Comparison of ENCODE assay signal across 29 mouse cellular contexts in genomic region chr16:55952771-55953170, GRCm38 (mm10). TPM values are rescaled to one million over a fixed set of nuclear protein-coding genes. Genes with fewer than 3 reads are reported as not detected.
DNase-seq lines count a peak whose midpoint lies in the region; ATAC-seq lines count a peak whose summit lies in the region.
"Had no signal": no experiment of that assay in that cellular context is flagged by ENCODE, and none has a peak within 500 bp of the region (broad histone marks: within the 10 kb centered on the region; RNA-seq: fewer than 3 reads in every experiment).

No protein-coding gene starts in this region.

- no peaks in the 10 kb centered on the region for H3K36me3 ChIP-seq in liver, embryonic 16.5 days (ENCODE audit: control insufficient read depth, insufficient read depth)
- no peaks in the 10 kb centered on the region for H3K36me3 ChIP-seq in liver, embryonic 12.5 days
- H3K36me3 ChIP-seq: embryonic facial prominence, embryonic 12.5 days; forebrain, embryonic 10.5 days; forebrain, embryonic 15.5 days; hindbrain, embryonic 12.5 days; limb, embryonic 10.5 days; limb, embryonic 15.5 days had no signal

- no peak overlapping the region for H3K27ac ChIP-seq in liver, embryonic 16.5 days (ENCODE audit: low read length)
- no peak overlapping the region for H3K27ac ChIP-seq in liver, embryonic 12.5 days
- H3K27ac ChIP-seq: embryonic facial prominence, embryonic 12.5 days; forebrain, embryonic 10.5 days; forebrain, embryonic 15.5 days; gastrocnemius, adult 2 months; hindbrain, embryonic 12.5 days; hindbrain, postnatal 0 days; limb, embryonic 10.5 days; limb, embryonic 15.5 days; liver, embryonic 14.5 days had no signal

- no peak overlapping the region for H3K4me3 ChIP-seq in liver, embryonic 16.5 days (ENCODE audit: low read depth, low read length)
- H3K4me3 ChIP-seq in liver, embryonic 12.5 days: no peak overlapping the region
- H3K4me3 ChIP-seq: embryonic facial prominence, embryonic 12.5 days; forebrain, embryonic 10.5 days; forebrain, embryonic 15.5 days; gastrocnemius, adult 2 months; hindbrain, embryonic 12.5 days; limb, embryonic 10.5 days; limb, embryonic 15.5 days had no signal

- DNase-seq in spleen, postnatal 36 days (ENCODE audit: low spot score in 2 of 2): peak; percentile 52 to 56
- no peak for DNase-seq in spleen, adult 18-20 months
- DNase-seq in lung, postnatal 36 days: peak; percentile 74
- DNase-seq in frontal cortex, postnatal 10 days (ENCODE audit: low spot score in 2 of 2): no peak
- DNase-seq in right cerebral cortex, postnatal 4 days: no peak
- DNase-seq: adrenal gland, postnatal 10 days; cerebellum, adult 9-11 months; embryo, embryonic 11 days; gastrocnemius, adult 2 months; gastrocnemius, postnatal 36 days; heart, adult 18-20 months; heart, postnatal 36 days; kidney, adult 9 months; kidney, postnatal 10 days; midbrain, embryonic 14.5 days had no signal

- 0 out of 2 replicates have a peak, but pooled peaks have one; percentile 37 for ATAC-seq in liver, embryonic 16.5 days (ENCODE audit: low read depth)
- ATAC-seq in liver, embryonic 12.5 days: no peak
- ATAC-seq in erythroblast, adult 5-6 weeks (replicated peaks; ENCODE audit: low FRiP score, poor library complexity, severe bottlenecking): peak; percentile 62; the same call in 1 of the 2 replicates
- ATAC-seq: forebrain, embryonic 15.5 days; hindbrain, postnatal 0 days; intestine, embryonic 16.5 days had no signal

- H3K9ac ChIP-seq in liver, embryonic 16.5 days (ENCODE audit: low read depth, low read length): no peak overlapping the region
- no peak overlapping the region for H3K9ac ChIP-seq in liver, embryonic 12.5 days
- H3K9ac ChIP-seq: embryonic facial prominence, embryonic 12.5 days; forebrain, embryonic 15.5 days; hindbrain, embryonic 12.5 days; limb, embryonic 15.5 days; liver, embryonic 14.5 days had no signal

- H3K27me3 ChIP-seq in liver, embryonic 16.5 days (ENCODE audit: control insufficient read depth, insufficient read depth, low read depth, low read length): no peaks in the 10 kb centered on the region
- H3K27me3 ChIP-seq in liver, embryonic 12.5 days (replicated peaks): no peaks in the 10 kb centered on the region
- H3K27me3 ChIP-seq: embryonic facial prominence, embryonic 12.5 days; forebrain, embryonic 15.5 days; hindbrain, embryonic 12.5 days; limb, embryonic 15.5 days; megakaryocyte, embryonic 14.5 days had no signal

- H3K9me3 ChIP-seq in liver, embryonic 16.5 days (replicated peaks; ENCODE audit: control insufficient read depth, low read length): no peaks in the 10 kb centered on the region
- H3K9me3 ChIP-seq in liver, embryonic 12.5 days (replicated peaks): 0 out of 2 replicates have a peak, but pooled peaks cover 4% of the 10 kb centered on the region
- H3K9me3 ChIP-seq: embryonic facial prominence, embryonic 12.5 days; forebrain, embryonic 10.5 days; forebrain, embryonic 15.5 days; hindbrain, embryonic 12.5 days; limb, embryonic 10.5 days; limb, embryonic 15.5 days had no signal

- no peak overlapping the region for H3K4me2 ChIP-seq in liver, embryonic 16.5 days (ENCODE audit: low read depth, low read length)
- no peak overlapping the region for H3K4me2 ChIP-seq in liver, embryonic 12.5 days
- H3K4me2 ChIP-seq: embryonic facial prominence, embryonic 12.5 days; forebrain, embryonic 15.5 days; heart, embryonic 11.5 days; hindbrain, embryonic 12.5 days; limb, embryonic 15.5 days had no signal

- peaks cover 2% of the 10 kb centered on the region for H3K4me1 ChIP-seq in liver, embryonic 16.5 days (ENCODE audit: control insufficient read depth, low read depth, low read length)
- H3K4me1 ChIP-seq in liver, embryonic 12.5 days: peaks cover 12% of the 10 kb centered on the region
- H3K4me1 ChIP-seq: embryonic facial prominence, embryonic 12.5 days; forebrain, embryonic 10.5 days; forebrain, embryonic 15.5 days; hindbrain, embryonic 12.5 days; limb, embryonic 10.5 days; limb, embryonic 15.5 days had no signal

RNA-seq across cellular contexts. Expression of gene Rpl24, which starts 13.3 kb away (rescaled TPM):
- 300 and 356 TPM in 2 replicates for polyA plus RNA-seq in liver, embryonic 16.5 days (2015; fragmentation: Nextera tagmentation; extraction: Ambion mirVana)
- 638 and 654 TPM in 2 replicates for polyA plus RNA-seq in liver, embryonic 12.5 days (2016; fragmentation: Nextera tagmentation; extraction: Ambion mirVana)
- 383 and 432 TPM in 2 replicates for total RNA-seq in erythroblast, adult 5-6 weeks (2015; ENCODE audit: low replicate concordance)
- 184 and 212 TPM in 2 replicates for total RNA-seq in erythroblast, adult 5-6 weeks (2017; ENCODE audit: low replicate concordance)

RNA-seq across cellular contexts. Expression of gene Cep97, which starts 18.1 kb away (rescaled TPM):
- 3.5 and 3.7 TPM in 2 replicates for polyA plus RNA-seq in liver, embryonic 16.5 days (2015; fragmentation: Nextera tagmentation; extraction: Ambion mirVana)
- 5.7 and 6.0 TPM in 2 replicates for polyA plus RNA-seq in liver, embryonic 12.5 days (2016; fragmentation: Nextera tagmentation; extraction: Ambion mirVana)
- total RNA-seq in erythroblast, adult 5-6 weeks (2015; ENCODE audit: low replicate concordance): 2.5 and 8.2 TPM in 2 replicates
- total RNA-seq in erythroblast, adult 5-6 weeks (2017; ENCODE audit: low replicate concordance): 1.5 and 2.2 TPM in 2 replicates

RNA-seq across cellular contexts. Expression of gene Zbtb11, which starts 20.9 kb away (rescaled TPM):
- 7.9 and 8.3 TPM in 2 replicates for polyA plus RNA-seq in liver, embryonic 16.5 days (2015; fragmentation: Nextera tagmentation; extraction: Ambion mirVana)
- polyA plus RNA-seq in liver, embryonic 12.5 days (2016; fragmentation: Nextera tagmentation; extraction: Ambion mirVana): 17.5 and 17.6 TPM in 2 replicates
- 21.1 and 24.5 TPM in 2 replicates for total RNA-seq in erythroblast, adult 5-6 weeks (2015; ENCODE audit: low replicate concordance)
- 33.2 and 35.2 TPM in 2 replicates for total RNA-seq in erythroblast, adult 5-6 weeks (2017; ENCODE audit: low replicate concordance)

RNA-seq across cellular contexts. Expression of gene Nxpe3, which starts 57.7 kb away (rescaled TPM):
- polyA plus RNA-seq in liver, embryonic 16.5 days (2015; fragmentation: Nextera tagmentation; extraction: Ambion mirVana): 0.60 and 0.64 TPM in 2 replicates
- polyA plus RNA-seq in liver, embryonic 12.5 days (2016; fragmentation: Nextera tagmentation; extraction: Ambion mirVana): 0.57 and 0.71 TPM in 2 replicates
- 1.0 and 1.3 TPM in 2 replicates for total RNA-seq in erythroblast, adult 5-6 weeks (2015; ENCODE audit: low replicate concordance)
- 0.77 and 0.84 TPM in 2 replicates for total RNA-seq in erythroblast, adult 5-6 weeks (2017; ENCODE audit: low replicate concordance)

Comparison
In these comparisons a context has a peak if more than half of its experiments do, and no peak if none do; other contexts are left out.
1. DNase-seq: peak in spleen, postnatal 36 days (2 of 2) and lung, postnatal 36 days (single experiment); none in spleen, adult 18-20 months (0 of 2), frontal cortex, postnatal 10 days (0 of 2) and right cerebral cortex, postnatal 4 days (single experiment).